Mouse (Mus musculus) splenic B cell, adult 2 months (primary cell): Measurements from ENCODE around the gene Htra1.

Experiments
- DNase-seq: peaks from one replicate; pipeline ENCODE4 v3.0.0-alpha.2; 2011; ENCODE audit warnings: low read depth, low spot score
- H3K27me3 ChIP-seq: 2 replicates; pipeline ENCODE4 v1.6.1; 2012; ENCODE audit warnings: mild to moderate bottlenecking, low read length, moderate library complexity, mixed read lengths; ENCODE audit not compliant: control insufficient read depth, poor library complexity, insufficient read depth, severe bottlenecking
- H3K36me3 ChIP-seq: 2 replicates; pipeline ENCODE4 v1.6.1; 2012; ENCODE audit warnings: mild to moderate bottlenecking, low read length, moderate library complexity, mixed read lengths; ENCODE audit not compliant: control insufficient read depth, poor library complexity, insufficient read depth, severe bottlenecking

The Htra1 gene

DNA sequence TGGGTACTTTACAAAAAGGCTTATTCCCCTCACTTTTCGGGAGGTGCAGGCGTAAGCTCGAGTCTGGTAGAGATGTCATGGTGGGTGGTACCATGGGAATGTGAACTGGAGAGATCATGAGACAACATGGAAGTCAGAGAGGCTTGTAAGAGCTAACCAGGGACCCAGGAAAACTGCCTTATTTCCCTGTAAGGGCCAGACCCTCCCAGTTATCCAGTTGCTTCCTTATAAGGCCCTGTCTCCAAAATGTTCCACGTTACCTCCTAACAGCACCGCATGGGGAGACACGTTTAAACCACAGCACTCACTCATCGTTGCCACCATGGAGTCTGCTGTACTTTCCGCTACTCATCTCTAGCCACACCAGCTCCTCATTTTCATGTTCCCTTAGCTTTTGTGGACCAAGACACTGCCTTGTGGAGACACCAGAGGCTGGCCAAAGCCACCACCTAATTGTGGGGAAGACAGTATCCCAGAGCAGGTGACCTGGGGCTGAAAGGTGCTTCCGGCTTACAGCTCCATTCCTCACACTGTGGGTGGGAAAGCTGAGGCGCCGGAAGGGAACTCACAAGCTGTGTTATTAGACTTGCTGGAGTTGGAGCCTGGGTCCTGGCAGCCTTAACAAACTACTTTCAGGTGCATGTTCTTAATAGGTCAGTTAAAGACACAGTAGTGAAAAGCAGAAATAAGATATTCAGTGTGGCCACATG is 9.0 kb downstream of the Htra1 start:
- no peaks in the 10 kb centered on the region for H3K36me3 ChIP-seq
- DNase-seq = no peak
- H3K27me3 ChIP-seq = no peaks in the 10 kb centered on the region

DNA sequence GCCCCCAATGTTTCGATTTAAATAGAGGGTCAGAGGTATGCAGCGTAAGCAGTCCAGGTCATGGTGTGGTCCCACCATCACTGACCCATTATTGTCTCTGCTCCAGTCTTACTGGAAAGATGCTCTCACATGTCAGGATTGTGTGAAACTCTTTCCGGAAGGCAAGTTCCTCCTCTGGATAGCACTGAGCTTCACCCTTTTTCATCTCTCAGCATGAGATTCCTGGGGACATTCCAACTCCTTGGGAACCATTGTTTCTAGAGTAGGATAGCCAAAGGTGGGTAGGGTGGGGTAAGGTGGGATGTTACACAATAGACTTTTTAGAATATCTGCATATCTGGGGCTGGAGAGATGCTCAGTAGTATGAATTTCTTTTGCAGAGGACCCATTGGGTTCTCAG is 9.8 kb downstream of the Htra1 start:
- H3K36me3 ChIP-seq = no peaks in the 10 kb centered on the region
- DNase-seq = no peak

GRCm38 (mm10) chr7:130946303-130946702 is 10.4 kb downstream of the Htra1 start:
- no peak for DNase-seq
- Histone ChIP-seq H3K36me3 (no peaks in the 10 kb centered on the region), H3K27me3 (no peaks in the 10 kb centered on the region)

More for the DNA sequence above, 9.8 kb downstream of the Htra1 start:
- H3K27me3 ChIP-seq = no peaks in the 10 kb centered on the region

GRCm38 (mm10) chr7:130948563-130949208 is 12.8 kb downstream of the Htra1 start:
- no peak for DNase-seq
- H3K36me3 ChIP-seq = no peaks in the 10 kb centered on the region
- no peaks in the 10 kb centered on the region for H3K27me3 ChIP-seq

DNA sequence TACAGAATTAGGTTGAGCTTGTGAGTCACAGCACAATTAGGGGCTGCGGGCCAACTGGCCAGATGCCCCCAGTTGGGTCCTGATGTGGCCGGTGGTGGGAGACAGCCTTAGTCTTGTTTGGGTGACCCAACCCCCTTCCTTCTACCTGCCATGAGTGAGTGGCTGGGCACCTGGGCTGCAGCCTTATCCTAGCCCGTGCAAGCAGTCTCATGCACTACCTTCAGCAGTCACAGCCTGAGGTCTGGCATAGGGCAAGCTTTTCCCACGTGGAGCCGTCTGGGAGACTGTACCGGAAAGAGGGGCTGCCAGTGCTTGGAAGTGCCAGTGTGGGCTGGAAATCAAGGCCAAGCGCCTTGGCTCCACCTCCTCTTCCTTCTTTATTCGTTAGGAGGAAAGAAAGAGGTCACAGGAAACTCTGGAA is 13.4 kb downstream of the Htra1 start:
- H3K36me3 ChIP-seq = no peaks in the 10 kb centered on the region
- no peaks in the 10 kb centered on the region for H3K27me3 ChIP-seq
- DNase-seq = no peak

DNA sequence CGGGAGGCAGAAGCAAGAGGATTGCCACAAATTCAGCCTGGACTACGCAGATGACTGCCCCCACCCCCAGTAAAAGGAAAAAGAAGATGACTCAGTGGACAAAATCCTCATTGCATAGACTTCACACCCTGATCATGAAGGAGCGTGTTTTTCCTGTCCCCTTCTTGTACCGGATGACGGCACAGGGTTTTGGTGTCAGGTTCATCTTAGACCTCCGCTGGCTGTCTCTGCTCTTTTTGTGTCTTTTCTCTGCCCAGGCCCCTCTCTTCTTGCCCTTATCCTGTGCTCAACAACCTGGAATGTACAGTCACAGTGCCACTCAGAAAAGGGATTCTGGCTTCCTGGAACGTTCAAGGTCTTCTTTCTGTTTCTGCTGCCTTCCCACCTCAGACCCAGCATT is 14.6 kb downstream of the Htra1 start:
- no peaks in the 10 kb centered on the region for H3K36me3 ChIP-seq
- no peak for DNase-seq

GRCm38 (mm10) chr7:130951004-130951403 is 15.1 kb downstream of the Htra1 start:
- Histone ChIP-seq H3K27me3 (no peaks in the 10 kb centered on the region), H3K36me3 (no peaks in the 10 kb centered on the region)
- no peak for DNase-seq

More for the DNA sequence above, 14.6 kb downstream of the Htra1 start:
- no peaks in the 10 kb centered on the region for H3K27me3 ChIP-seq

GRCm38 (mm10) chr7:130953376-130953775 is 17.5 kb downstream of the Htra1 start:
- DNase-seq = no peak
- no peaks in the 10 kb centered on the region for H3K27me3 ChIP-seq
- no peaks in the 10 kb centered on the region for H3K36me3 ChIP-seq

DNA sequence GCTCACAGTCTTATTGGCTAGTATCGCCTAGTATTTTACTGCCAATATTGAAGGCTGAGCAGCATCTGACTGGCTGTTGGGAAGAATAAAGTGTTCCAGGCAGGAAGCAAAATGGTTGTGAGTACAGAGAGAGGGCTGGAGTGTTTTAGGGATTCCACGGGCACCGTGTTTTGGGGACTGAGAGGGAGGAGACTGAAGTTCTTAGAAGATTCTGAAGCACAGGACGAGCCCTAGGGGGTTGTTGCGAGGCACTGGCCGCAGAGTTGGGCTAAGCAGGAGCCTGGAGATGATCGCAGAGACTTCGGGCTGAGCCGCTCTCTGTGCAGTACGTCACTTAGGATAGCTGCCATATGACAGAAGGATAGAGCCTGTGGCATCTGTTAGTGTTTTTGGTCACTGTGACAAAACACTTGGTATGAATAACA is 18.3 kb downstream of the Htra1 start:
- Histone ChIP-seq H3K36me3 (no peaks in the 10 kb centered on the region), H3K27me3 (no peaks in the 10 kb centered on the region)
- no peak for DNase-seq

GRCm38 (mm10) chr7:130958551-130958950 is 22.6 kb downstream of the Htra1 start:
- DNase-seq = no peak
- no peaks in the 10 kb centered on the region for H3K27me3 ChIP-seq
- no peaks in the 10 kb centered on the region for H3K36me3 ChIP-seq

DNA sequence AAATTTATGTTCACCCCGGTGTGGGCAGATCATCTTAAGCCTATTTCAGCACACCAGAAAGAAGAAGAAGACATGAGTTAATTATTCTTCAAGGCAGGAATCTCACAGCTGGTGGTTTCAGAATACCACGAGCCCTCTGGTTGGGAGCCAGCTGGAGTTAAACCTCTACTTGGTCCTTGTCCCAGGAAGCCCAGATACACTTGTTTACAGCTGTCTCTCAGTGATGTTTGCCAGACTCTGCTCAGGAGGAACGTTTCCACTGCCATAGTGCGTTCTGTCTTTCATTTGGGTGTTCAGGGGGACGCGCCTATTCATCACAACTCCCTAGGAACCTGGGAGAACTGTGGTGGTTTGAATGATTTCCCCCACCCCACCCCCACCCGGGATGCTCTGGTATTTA is 24.0 kb downstream of the Htra1 start:
- no peak for DNase-seq
- H3K36me3 ChIP-seq = no peaks in the 10 kb centered on the region
- no peaks in the 10 kb centered on the region for H3K27me3 ChIP-seq

- no peaks in the 10 kb centered on the region for H3K27me3 ChIP-seq
- H3K36me3 ChIP-seq = no peaks in the 10 kb centered on the region
- no peak for DNase-seq
Observed at GRCm38 (mm10) chr7:130961429-130961828, 25.5 kb downstream of the Htra1 start.

DNA sequence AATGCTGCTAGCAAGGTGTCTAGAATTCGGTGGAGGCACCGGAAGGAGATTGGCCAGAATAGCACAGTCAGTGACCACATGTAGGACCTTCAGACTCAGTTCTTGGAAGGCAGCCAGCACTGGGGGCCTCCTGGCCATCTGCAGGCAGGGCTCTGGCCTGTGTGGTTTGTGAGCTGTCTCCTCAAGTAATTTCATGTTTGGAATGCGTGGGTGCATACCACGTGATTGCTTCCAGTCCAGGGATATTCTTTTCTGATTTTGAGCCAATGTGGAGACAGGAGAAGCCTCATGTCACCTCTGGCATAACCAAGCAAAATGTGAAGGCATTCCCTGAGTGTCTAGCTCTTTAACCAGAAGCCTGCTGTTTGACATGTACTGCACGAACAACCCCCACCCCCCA is 28.8 kb downstream of the Htra1 start:
- H3K27me3 ChIP-seq = no peaks in the 10 kb centered on the region
- no peaks in the 10 kb centered on the region for H3K36me3 ChIP-seq
- no peak for DNase-seq

- no peak for DNase-seq
Observed at GRCm38 (mm10) chr7:130965396-130965795, 29.5 kb downstream of the Htra1 start.

DNA sequence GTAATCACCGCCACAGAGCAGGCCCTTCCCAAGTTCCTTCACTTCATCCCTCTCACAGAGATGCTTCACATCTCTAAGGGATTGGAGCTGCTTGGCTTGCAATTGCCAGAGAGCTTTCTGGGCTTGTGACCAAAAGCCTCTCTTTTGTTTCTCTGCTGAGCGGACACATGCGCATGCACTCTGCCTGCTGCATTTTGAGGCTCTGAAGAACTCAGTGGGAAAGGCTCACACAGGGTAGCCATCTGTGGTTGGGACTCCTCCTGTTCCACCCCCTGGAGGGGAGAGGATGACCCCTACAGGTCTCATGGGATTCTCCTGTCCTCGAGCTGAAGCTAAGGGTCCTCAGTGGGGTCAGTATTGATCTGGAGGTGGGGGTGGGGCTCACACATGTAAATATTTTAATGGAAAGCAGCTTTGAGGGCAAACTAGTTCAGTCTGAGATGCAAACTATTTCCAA is 30.0 kb downstream of the Htra1 start:
- Histone ChIP-seq H3K27me3 (no peaks in the 10 kb centered on the region), H3K36me3 (no peaks in the 10 kb centered on the region)
- DNase-seq = no peak

More at GRCm38 (mm10) chr7:130965396-130965795, 29.5 kb downstream of the Htra1 start:
- Histone ChIP-seq H3K36me3 (no peaks in the 10 kb centered on the region), H3K27me3 (no peaks in the 10 kb centered on the region)
